Mouse (Mus musculus) cortical plate, adult 2 months (tissue): ENCODE results near the gene Gpn1. TPM values are rescaled to one million over a fixed set of nuclear protein-coding genes. Genes with fewer than 3 reads are reported as not detected.
"Not testable (repeated sequence)": the region's sequence is repeated elsewhere in the genome, so short reads cannot be mapped to it uniquely, and the experiment has no call there.

Source experiments
- H3K27ac ChIP-seq: fragments of 200-500 bp; 2 replicates; pipeline ENCODE4 v1.5.1; 2012; ENCODE audit warnings: low read length, control low read depth, inconsistent platforms; ENCODE audit not compliant: insufficient read depth
- H3K4me1 ChIP-seq: fragments of 200-500 bp; 2 replicates; pipeline ENCODE4 v1.6.1; 2011; ENCODE audit warnings: low read length; ENCODE audit not compliant: control insufficient read depth, insufficient read depth
- H3K4me3 ChIP-seq: fragments of 200-500 bp; 2 replicates; pipeline ENCODE4 v1.5.1; 2011; ENCODE audit warnings: mild to moderate bottlenecking, low read length, control low read depth; ENCODE audit not compliant: insufficient read depth
- CTCF ChIP-seq: fragments of 200-500 bp; IDR thresholded peaks from 2 replicates; pipeline ENCODE4 v1.5.1; 2011; ENCODE audit warnings: mild to moderate bottlenecking, control low read depth, low read length; ENCODE audit not compliant: insufficient read depth; ENCODE audit errors: extremely low read depth
- POLR2A ChIP-seq: fragments of 200-500 bp; IDR thresholded peaks from 2 replicates; pipeline ENCODE4 v1.6.1; 2011; ENCODE audit warnings: mild to moderate bottlenecking, low read length, control low read depth; ENCODE audit not compliant: insufficient read depth; ENCODE audit errors: extremely low read depth
- polyA plus RNA-seq: library from polyadenylated mRNA; depleted of rRNA; stranded (reverse); fragments of >200 nt; gene quantifications from 2 replicates; pipeline ENCODE4 v1.2.3, GENCODE M21; 2012

The Gpn1 gene
- polyA plus RNA-seq, 1 experiment, result 21.1 TPM

- Histone ChIP-seq H3K4me1 (no peaks in the 10 kb centered on the region), H3K27ac (no peak within 1 kb of the TSS), H3K4me3 (no peak within 1 kb of the TSS)
- no peak for TF ChIP-seq CTCF
- no peak for TF ChIP-seq POLR2A
These were observed 9.1 kb upstream of the Gpn1 start, which contains the start of gene 4930548H24Rik for GRCm38 (mm10) chr5:31485440-31485839. Gene 4930548H24Rik, plus strand, starts transcription at chr5:31485740.

GRCm38 (mm10) chr5:31487889-31488288, 6.7 kb upstream of the Gpn1 start:
- no peaks in the 10 kb centered on the region for H3K4me1 ChIP-seq
- TF ChIP-seq POLR2A (no peak), CTCF (no peak)
- H3K4me3 ChIP-seq, result no peak overlapping the region
- no peak overlapping the region for H3K27ac ChIP-seq

- Histone ChIP-seq H3K4me1 (no peaks in the 10 kb centered on the region), H3K4me3 (no peak overlapping the region), H3K27ac (no peak overlapping the region)
- TF ChIP-seq POLR2A (no peak), CTCF (no peak)
These were observed 5.3 kb upstream of the Gpn1 start for GRCm38 (mm10) chr5:31489116-31489769.

GRCm38 (mm10) chr5:31492031-31492430, 2.5 kb upstream of the Gpn1 start:
- TF ChIP-seq CTCF (no peak), POLR2A (no peak)

GRCm38 (mm10) chr5:31504843-31505242, 10.3 kb downstream of the Gpn1 start:
- H3K4me3 ChIP-seq, result no peak overlapping the region
- TF ChIP-seq POLR2A (no peak), CTCF (no peak)

More at GRCm38 (mm10) chr5:31492031-31492430, 2.5 kb upstream of the Gpn1 start:
- H3K4me1 ChIP-seq, result peaks cover 2% of the 10 kb centered on the region; the same call in 1 of the 2 replicates
- no peak overlapping the region for H3K4me3 ChIP-seq
- H3K27ac ChIP-seq, result no peak overlapping the region

GRCm38 (mm10) chr5:31512481-31512880, 17.9 kb downstream of the Gpn1 start:
- no peaks in the 10 kb centered on the region for H3K4me1 ChIP-seq
- TF ChIP-seq CTCF, result no peak
- no peak for TF ChIP-seq POLR2A
- no peak overlapping the region for H3K27ac ChIP-seq
- no peak overlapping the region for H3K4me3 ChIP-seq

More at GRCm38 (mm10) chr5:31504843-31505242, 10.3 kb downstream of the Gpn1 start:
- H3K27ac ChIP-seq, result no peak overlapping the region
- H3K4me1 ChIP-seq, result no peaks in the 10 kb centered on the region

- TF ChIP-seq POLR2A (no peak), CTCF (no peak)
- Histone ChIP-seq H3K4me3 (no peak overlapping the region), H3K4me1 (peaks cover under 1% of the 10 kb centered on the region; the same call in 1 of the 2 replicates), H3K27ac (no peak overlapping the region)
These were observed 26.0 kb downstream of the Gpn1 start for GRCm38 (mm10) chr5:31520556-31520955.

GRCm38 (mm10) chr5:31526354-31527116, 32.0 kb downstream of the Gpn1 start, which contains the start of gene Slc4a1ap:
Gene Slc4a1ap, plus strand, starts transcription at chr5:31526995.
- Histone ChIP-seq H3K4me3 (peak within 1 kb of the TSS; percentile 61), H3K4me1 (peaks cover 7% of the 10 kb centered on the region)

GRCm38 (mm10) chr5:31527117-31527680, 32.7 kb downstream of the Gpn1 start:
- Histone ChIP-seq H3K4me1 (peaks cover 7% of the 10 kb centered on the region), H3K27ac (no peak overlapping the region), H3K4me3 (peak overlapping the region; percentile 61)
- TF ChIP-seq POLR2A, result no peak
- TF ChIP-seq CTCF, result no peak

More at GRCm38 (mm10) chr5:31526354-31527116, 32.0 kb downstream of the Gpn1 start, which contains the start of gene Slc4a1ap:
- H3K27ac ChIP-seq, result peak within 1 kb of the TSS; percentile 68; the same call in 1 of the 2 replicates
- no peak for TF ChIP-seq CTCF
- TF ChIP-seq POLR2A, result peak; percentile 63; the same call in 1 of the 2 replicates

GRCm38 (mm10) chr5:31527707-31528106, 33.2 kb downstream of the Gpn1 start, which contains the start of gene Supt7l:
Gene Supt7l, minus strand, starts transcription at chr5:31527807.
- H3K4me1 ChIP-seq, result not testable (repeated sequence)
- Histone ChIP-seq H3K27ac (peak within 1 kb of the TSS; percentile 68; the same call in 1 of the 2 replicates), H3K4me3 (peak within 1 kb of the TSS; percentile 61)
